Mouse (Mus musculus) heart, embryonic 14.5 days (tissue): Measurements from ENCODE around the gene Pafah1b1. TPM values are rescaled to one million over a fixed set of nuclear protein-coding genes. Genes with fewer than 3 reads are reported as not detected.

ENCODE experiments used
- ATAC-seq: fragments of 200-750 bp; cut with Nextera tagmentation; 2 replicates; pipeline ENCODE4 v1.8.0; 2017; ENCODE audit warnings: low read depth, moderate TSS enrichment; ENCODE audit not compliant: insufficient number of reproducible peaks, insufficient read depth, low FRiP score
- H3K27ac ChIP-seq, 2 experiments: fragments of 200-500 bp in 1 of 2; fragments of 300-500 bp in 1 of 2; sonication (generic) in 1 of 2; replicated peaks in 1 of 2; 2 replicates each; pipeline ENCODE4 v1.5.1; 2012 to 2014; ENCODE audit warnings: low read depth in 2 of 2, low read length in 2 of 2, control low read depth in 1 of 2, mild to moderate bottlenecking in 1 of 2, mixed read lengths in 1 of 2; ENCODE audit not compliant: control insufficient read depth in 1 of 2, insufficient read depth in 1 of 2
- H3K27me3 ChIP-seq: fragments of 300-500 bp; sonication (generic); 2 replicates; pipeline ENCODE4 v1.6.1; 2014; ENCODE audit warnings: mild to moderate bottlenecking, low read length, control low read depth; ENCODE audit not compliant: control insufficient read depth, insufficient read depth
- H3K36me3 ChIP-seq: fragments of 300-500 bp; sonication (generic); 2 replicates; pipeline ENCODE4 v1.6.1; 2014; ENCODE audit warnings: mild to moderate bottlenecking, control low read depth, low read length, mixed read lengths; ENCODE audit not compliant: control insufficient read depth, insufficient read depth
- H3K4me1 ChIP-seq, 2 experiments: fragments of 200-500 bp in 1 of 2; fragments of 300-500 bp in 1 of 2; sonication (generic) in 1 of 2; 2 replicates each; pipeline ENCODE4 v1.6.1; 2012 to 2014; ENCODE audit warnings: low read length in 2 of 2, control low read depth in 1 of 2, mixed read lengths in 1 of 2; ENCODE audit not compliant: control insufficient read depth in 2 of 2, insufficient read depth in 2 of 2
- H3K4me2 ChIP-seq: fragments of 300-500 bp; sonication (generic); 2 replicates; pipeline ENCODE4 v1.6.1; 2014; ENCODE audit warnings: mild to moderate bottlenecking, low read length
- H3K4me3 ChIP-seq, 2 experiments: fragments of 200-500 bp in 1 of 2; fragments of 300-500 bp in 1 of 2; sonication (generic) in 1 of 2; 2 replicates each; pipeline ENCODE4 v1.5.1; 2012 to 2014; ENCODE audit warnings: low read length in 2 of 2, mild to moderate bottlenecking in 2 of 2, control low read depth in 1 of 2, low read depth in 1 of 2, moderate library complexity in 1 of 2; ENCODE audit not compliant: control insufficient read depth in 1 of 2, insufficient read depth in 1 of 2
- H3K9ac ChIP-seq: fragments of 300-500 bp; sonication (generic); 2 replicates; pipeline ENCODE4 v1.6.1; 2014; ENCODE audit warnings: mild to moderate bottlenecking, low read length
- H3K9me3 ChIP-seq: fragments of 300-500 bp; sonication (generic); 2 replicates; pipeline ENCODE4 v1.6.1; 2016; ENCODE audit warnings: low read length, control low read depth; ENCODE audit not compliant: control insufficient read depth
- WGBS: fragments of 180-500 bp; shearing (Covaris S2); extraction: QIAGEN DNeasy Blood & Tissue Kit; methylation state at CpG from one replicate; pipeline ENCODE4 v1.1.7; 2014; 5-methylcytosine and 5-hydroxymethylcytosine counted together
- polyA plus RNA-seq: library from polyadenylated mRNA; unstranded; fragments of >200 nt; fragmentation: Nextera tagmentation; extraction: Ambion mirVana; gene quantifications from 2 replicates; pipeline ENCODE4 v1.2.1, GENCODE M21; 2014

Gene Pafah1b1
- polyA plus RNA-seq, 1 experiment from 2014 or later: 71.4 TPM

DNA sequence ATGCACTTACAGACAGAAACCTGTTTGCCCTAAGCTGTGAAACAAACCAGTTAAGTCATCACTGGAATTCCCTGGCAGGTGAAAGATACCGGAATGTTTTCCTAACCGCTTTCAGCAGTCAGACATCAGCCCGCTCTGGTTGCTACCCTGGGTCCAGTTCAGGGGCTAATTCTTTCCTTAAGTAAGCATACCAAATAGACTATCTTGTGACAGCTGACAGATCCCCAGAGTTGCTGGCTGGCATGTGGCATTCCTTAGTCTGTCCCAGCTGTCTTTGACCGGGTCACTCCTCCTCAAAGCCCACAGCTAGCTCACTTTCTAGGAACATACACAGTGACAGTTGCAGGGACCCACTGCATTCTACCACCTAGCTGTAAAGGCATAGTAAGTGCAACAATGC, 23.6 kb upstream of the Pafah1b1 start:
- Histone ChIP-seq H3K4me1 (peaks cover 18 to 25% of the 10 kb centered on the region in 2 experiments), H3K27me3 (no peaks in the 10 kb centered on the region), H3K9me3 (no peaks in the 10 kb centered on the region), H3K4me2 (peak overlapping the region; percentile 9), H3K27ac (peak overlapping the region; percentile 58 to 86), H3K9ac (no peak overlapping the region; the same call in 1 of the 2 replicates), H3K4me3 (no peak overlapping the region), H3K36me3 (no peaks in the 10 kb centered on the region)
- 5% methylated on average over 4 of the region's 4 CpGs for WGBS
- ATAC-seq: peak; percentile 50

DNA sequence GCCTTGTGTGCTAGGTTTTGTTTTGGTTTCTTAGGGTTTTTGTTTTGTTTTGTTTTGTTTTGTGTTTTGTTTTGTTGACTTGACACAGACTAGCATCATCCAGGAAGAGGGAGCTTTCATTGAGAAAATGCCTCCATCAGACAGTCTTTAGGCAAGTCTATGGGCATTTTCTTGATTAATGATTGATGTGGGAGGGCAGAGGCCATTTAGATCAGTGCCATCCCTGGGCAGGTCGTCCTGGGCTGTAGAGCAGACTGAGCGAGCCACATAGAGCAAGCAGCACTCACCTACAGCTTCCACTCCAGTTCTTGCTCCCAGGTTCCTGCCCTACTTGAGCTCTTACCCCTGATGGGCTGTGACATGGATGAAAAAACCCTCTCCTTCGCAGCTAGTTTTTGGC, 13.4 kb upstream of the Pafah1b1 start:
- no peak overlapping the region for H3K4me3 ChIP-seq
- ATAC-seq: no peak
- H3K9me3 ChIP-seq: no peaks in the 10 kb centered on the region
- H3K36me3 ChIP-seq: no peaks in the 10 kb centered on the region
- no peak overlapping the region for H3K27ac ChIP-seq
- no peaks in the 10 kb centered on the region for H3K27me3 ChIP-seq
- H3K4me1 ChIP-seq: no peaks in the 10 kb centered on the region
- no peak overlapping the region for H3K4me2 ChIP-seq
- H3K9ac ChIP-seq: no peak overlapping the region
- 50% methylated on average over 3 of the region's 3 CpGs for WGBS

DNA sequence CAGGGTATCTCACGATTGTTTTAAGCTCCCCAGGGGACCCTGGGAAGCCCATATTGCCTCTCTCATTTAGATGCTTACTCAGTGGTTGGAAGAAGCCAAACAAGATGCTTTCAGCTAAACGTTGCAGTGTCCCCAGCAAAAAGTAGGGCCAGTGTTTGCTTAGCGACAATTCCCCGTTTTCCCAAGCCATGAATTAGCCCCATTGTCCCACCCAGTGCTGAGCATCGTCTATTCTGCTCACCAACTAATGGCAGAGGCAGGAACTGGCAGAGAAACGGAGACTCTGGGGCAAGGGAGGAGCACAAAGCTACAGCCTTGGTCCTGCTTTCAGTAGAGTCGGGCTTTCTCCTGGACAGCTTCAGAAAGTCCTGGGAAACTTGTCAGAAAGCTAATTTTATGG, 10.4 kb upstream of the Pafah1b1 start:
- no peak overlapping the region for H3K27ac ChIP-seq
- no peak overlapping the region for H3K4me2 ChIP-seq
- no peaks in the 10 kb centered on the region for H3K27me3 ChIP-seq
- WGBS: 34% methylated on average over 7 of the region's 7 CpGs
- H3K4me1 ChIP-seq: no peaks in the 10 kb centered on the region
- H3K4me3 ChIP-seq: no peak overlapping the region
- H3K9ac ChIP-seq: no peak overlapping the region
- no peaks in the 10 kb centered on the region for H3K36me3 ChIP-seq
- no peak for ATAC-seq
- no peaks in the 10 kb centered on the region for H3K9me3 ChIP-seq

DNA sequence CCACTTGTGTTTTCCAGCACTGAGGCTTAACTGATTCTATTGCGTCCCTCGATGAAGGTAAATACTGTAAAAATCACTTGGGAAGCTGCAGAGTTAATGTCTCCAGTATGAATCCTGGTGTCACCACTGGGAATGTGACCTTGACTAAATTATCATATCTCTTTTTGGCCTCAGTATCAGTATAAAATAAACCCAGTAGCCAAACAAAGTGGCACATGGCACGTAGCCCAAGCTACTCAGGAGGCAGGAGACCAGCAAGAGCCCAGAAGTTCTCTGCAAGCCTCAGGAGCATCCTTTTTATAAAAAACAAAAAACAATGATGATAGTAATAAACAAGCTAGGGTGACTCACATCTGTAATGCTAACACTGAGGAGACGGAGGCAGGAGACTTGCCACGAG, 711 bp upstream of the Pafah1b1 start:
- ATAC-seq: no peak
- H3K4me3 ChIP-seq: peak overlapping the region in 1 of 2 experiments; percentile 97; a peak in 2 of 4 replicates
- peak overlapping the region; percentile 74 for H3K4me2 ChIP-seq
- peaks cover 0 to 24% of the 10 kb centered on the region in 2 experiments; a peak in 3 of 4 replicates for H3K4me1 ChIP-seq
- H3K36me3 ChIP-seq: no peaks in the 10 kb centered on the region
- WGBS: 36% methylated on average over 5 of the region's 5 CpGs
- H3K9ac ChIP-seq: peak overlapping the region; percentile 100
- H3K27me3 ChIP-seq: no peaks in the 10 kb centered on the region
- H3K27ac ChIP-seq: peak overlapping the region; percentile 41 to 99
- no peaks in the 10 kb centered on the region for H3K9me3 ChIP-seq

DNA sequence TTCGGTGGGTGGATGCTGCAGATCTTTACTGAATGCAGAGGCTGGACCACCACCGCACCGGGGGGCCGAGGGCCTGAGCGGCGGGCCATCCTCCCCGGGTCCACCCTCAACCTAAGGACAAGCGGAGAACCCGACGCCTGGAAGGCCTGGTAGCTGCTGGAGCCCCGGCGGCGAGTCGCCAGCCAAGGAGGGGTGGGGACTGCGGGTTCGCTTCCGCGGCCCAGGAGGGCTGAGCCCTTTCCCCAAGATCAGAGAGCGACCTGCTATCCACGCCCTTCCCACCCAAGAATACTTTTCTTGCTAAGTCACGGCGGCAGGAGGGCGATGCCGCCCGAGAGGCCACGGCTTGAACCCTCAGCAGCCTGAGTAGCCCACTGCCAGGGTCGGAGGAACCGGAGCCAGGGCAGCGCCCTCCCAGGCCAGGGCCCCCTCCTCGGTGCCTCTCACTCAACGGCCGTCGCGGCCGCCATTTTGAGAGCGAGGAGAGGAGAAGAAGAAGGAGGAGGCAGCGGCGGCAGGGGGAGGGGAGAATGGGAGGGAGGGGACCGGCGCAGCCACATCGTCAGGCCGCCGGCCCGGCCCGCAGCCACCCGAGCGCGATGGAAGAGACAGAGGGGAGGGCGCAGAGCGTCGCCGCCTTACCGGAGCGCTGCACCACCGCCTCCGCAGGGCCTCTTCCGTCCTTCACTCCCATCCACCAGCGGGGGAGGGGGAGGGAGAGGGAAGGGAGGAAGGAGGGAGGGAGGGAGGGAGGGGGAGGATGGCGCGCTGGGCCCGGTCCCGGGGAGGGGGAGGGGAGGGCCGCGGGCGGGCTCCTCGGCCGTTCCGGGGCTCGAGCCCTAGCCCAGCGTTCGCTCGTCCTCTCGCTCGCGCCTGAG, 874 bp downstream of the Pafah1b1 start:
- peak overlapping the region; percentile 100 for H3K9ac ChIP-seq
- peak overlapping the region; percentile 95 to 99 for H3K27ac ChIP-seq
- H3K4me1 ChIP-seq: peaks cover 0 to 34% of the 10 kb centered on the region in 2 experiments; a peak in 3 of 4 replicates
- no peaks in the 10 kb centered on the region for H3K36me3 ChIP-seq
- peak overlapping the region; percentile 90 for H3K4me2 ChIP-seq
- H3K4me3 ChIP-seq: peak overlapping the region; percentile 92 to 97
- H3K27me3 ChIP-seq: no peaks in the 10 kb centered on the region
- ATAC-seq: peak; percentile 80
- under 1% methylated on average over 51 of the region's 75 CpGs for WGBS
- no peaks in the 10 kb centered on the region for H3K9me3 ChIP-seq

DNA sequence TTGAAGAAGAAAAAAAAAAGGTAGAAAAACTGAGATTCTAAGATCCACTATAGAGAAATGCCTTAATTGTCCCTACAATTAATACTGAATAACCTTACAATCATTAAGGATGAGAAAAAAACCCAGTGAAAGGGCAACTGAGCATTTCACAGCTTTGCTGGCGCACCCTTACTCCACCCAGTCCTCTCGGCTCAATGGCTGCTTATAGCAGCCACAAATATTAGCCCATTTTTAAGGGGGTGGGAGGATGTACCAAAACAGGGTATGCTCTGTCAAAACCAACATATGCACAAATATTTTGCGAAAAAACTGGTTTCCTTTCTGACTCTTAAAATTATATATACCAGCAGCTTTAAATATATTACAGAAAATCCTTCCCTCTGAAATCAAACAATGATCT, 2.5 kb downstream of the Pafah1b1 start:
- WGBS: 42% methylated on average over 3 of the region's 3 CpGs
- no peaks in the 10 kb centered on the region for H3K27me3 ChIP-seq
- no peak for ATAC-seq
- H3K9me3 ChIP-seq: no peaks in the 10 kb centered on the region
- peak overlapping the region; percentile 90 for H3K4me2 ChIP-seq
- no peaks in the 10 kb centered on the region for H3K36me3 ChIP-seq
- peak overlapping the region; percentile 68 for H3K9ac ChIP-seq
- no peak overlapping the region; a peak in 1 of 4 replicates for H3K27ac ChIP-seq
- H3K4me1 ChIP-seq: peaks cover 0 to 35% of the 10 kb centered on the region in 2 experiments; a peak in 3 of 4 replicates
- H3K4me3 ChIP-seq: peak overlapping the region; percentile 21 to 97

DNA sequence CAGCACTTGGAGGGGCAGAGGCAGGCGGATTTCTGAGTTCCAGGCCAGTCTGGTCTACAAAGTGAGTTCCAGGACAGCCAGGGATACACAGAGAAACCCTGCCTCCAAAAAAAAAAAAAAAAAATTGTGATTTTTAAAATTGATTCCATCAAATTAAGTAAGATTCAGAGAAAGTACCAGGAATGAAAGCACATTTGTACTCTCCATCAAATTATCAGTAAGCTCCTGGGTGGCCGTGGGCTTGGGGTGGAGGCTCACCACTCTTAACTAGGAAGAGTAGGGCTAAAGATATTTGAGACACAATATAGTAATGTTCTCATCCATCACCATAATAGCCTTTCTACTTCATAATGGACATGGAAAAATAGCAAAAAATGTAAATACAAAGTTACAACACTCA, 3.3 kb downstream of the Pafah1b1 start:
- Histone ChIP-seq H3K4me3 (no peak overlapping the region; a peak in 1 of 4 replicates), H3K4me2 (peak overlapping the region; percentile 52), H3K27ac (0 out of 4 replicates have a peak overlapping the region, but pooled peaks of 1 of the 2 experiments have one; percentile 19), H3K27me3 (no peaks in the 10 kb centered on the region), H3K9me3 (no peaks in the 10 kb centered on the region), H3K4me1 (peaks cover 0 to 39% of the 10 kb centered on the region in 2 experiments; a peak in 3 of 4 replicates), H3K36me3 (no peaks in the 10 kb centered on the region), H3K9ac (no peak overlapping the region)
- ATAC-seq: no peak
- 37% methylated on average over 2 of the region's 2 CpGs for WGBS
